Mouse (Mus musculus) WW6 (cell line): ENCODE measurements around the gene Ttc22.
A peak's percentile ranks its signal among the peaks of the same experiment; 100 is the strongest.

Experiments used
- DNase-seq: peaks from one replicate; pipeline ENCODE4 v3.0.0-alpha.2; 2013; ENCODE audit warnings: low read depth, low spot score

Gene Ttc22

GRCm38 (mm10) chr4:106663956-106664470 is 41.8 kb downstream of the Ttc22 start:
- no peak for DNase-seq

- no peak for DNase-seq
Measured at GRCm38 (mm10) chr4:106664697-106665096, 42.5 kb downstream of the Ttc22 start.

GRCm38 (mm10) chr4:106665269-106665668 is 43.0 kb downstream of the Ttc22 start:
- DNase-seq: no peak

- DNase-seq: no peak
Measured at GRCm38 (mm10) chr4:106665673-106666072, 43.4 kb downstream of the Ttc22 start.

- no peak for DNase-seq
Measured at GRCm38 (mm10) chr4:106666546-106666945, 44.3 kb downstream of the Ttc22 start.

- DNase-seq: no peak
Measured at GRCm38 (mm10) chr4:106676749-106677148, 54.5 kb downstream of the Ttc22 start.

GRCm38 (mm10) chr4:106678442-106679118 is 56.3 kb downstream of the Ttc22 start, which contains the start of gene Ttc4:
Ttc4 (minus strand) TSS chr4:106678944.
- peak; percentile 91 for DNase-seq

GRCm38 (mm10) chr4:106679152-106679551 is 56.9 kb downstream of the Ttc22 start:
- no peak for DNase-seq

GRCm38 (mm10) chr4:106680955-106681354 is 58.7 kb downstream of the Ttc22 start:
- DNase-seq: no peak

- no peak for DNase-seq
Measured at GRCm38 (mm10) chr4:106688636-106689296, 66.5 kb downstream of the Ttc22 start.
